Mouse (Mus musculus) heart, embryonic 16.5 days (tissue): ENCODE results near the gene 2310034C09Rik. TPM values are rescaled to one million over a fixed set of nuclear protein-coding genes. Genes with fewer than 3 reads are reported as not detected.
"Not testable (repeated sequence)": the region's sequence is repeated elsewhere in the genome, so short reads cannot be mapped to it uniquely, and the experiment has no call there.

Experiments
- ATAC-seq: fragments of 200-750 bp; cut with Nextera tagmentation; replicated peaks from 2 replicates; pipeline ENCODE4 v1.8.0; 2017; ENCODE audit warnings: moderate number of reproducible peaks; ENCODE audit not compliant: insufficient read depth, low FRiP score; ENCODE audit errors: extremely low read depth
- H3K27ac ChIP-seq: fragments of 300-500 bp; sonication (generic); 2 replicates; pipeline ENCODE4 v1.5.1; 2014; ENCODE audit warnings: mild to moderate bottlenecking, low read length, control low read depth, moderate library complexity
- H3K27me3 ChIP-seq: fragments of 300-500 bp; sonication (generic); 2 replicates; pipeline ENCODE4 v1.6.1; 2014; ENCODE audit warnings: low read length, mixed read lengths; ENCODE audit not compliant: control insufficient read depth, insufficient read depth
- H3K36me3 ChIP-seq: fragments of 300-500 bp; sonication (generic); 2 replicates; pipeline ENCODE4 v1.6.1; 2014; ENCODE audit not compliant: control insufficient read depth, insufficient read depth
- H3K4me1 ChIP-seq: fragments of 300-500 bp; sonication (generic); 2 replicates; pipeline ENCODE4 v1.6.1; 2014; ENCODE audit warnings: low read length, mixed read lengths; ENCODE audit not compliant: control insufficient read depth, insufficient read depth
- H3K4me2 ChIP-seq: fragments of 300-500 bp; sonication (generic); 2 replicates; pipeline ENCODE4 v1.6.1; 2014; ENCODE audit warnings: low read depth, mild to moderate bottlenecking, control low read depth, low read length
- H3K4me3 ChIP-seq: fragments of 300-500 bp; sonication (generic); 2 replicates; pipeline ENCODE4 v1.5.1; 2014; ENCODE audit warnings: mild to moderate bottlenecking, control low read depth, low read length
- H3K9ac ChIP-seq: fragments of 300-500 bp; sonication (generic); 2 replicates; pipeline ENCODE4 v1.6.1; 2014; ENCODE audit warnings: low read length, control low read depth
- H3K9me3 ChIP-seq: fragments of 300-500 bp; sonication (generic); replicated peaks from 2 replicates; pipeline ENCODE4 v1.6.1; 2016; ENCODE audit warnings: low read length; ENCODE audit not compliant: control insufficient read depth
- WGBS: fragments of 180-500 bp; shearing (Covaris S2); extraction: QIAGEN DNeasy Blood & Tissue Kit; methylation state at CpG from one replicate; pipeline ENCODE4 v1.1.7; 2014; 5-methylcytosine and 5-hydroxymethylcytosine counted together
- polyA plus RNA-seq: library from polyadenylated mRNA; unstranded; fragments of >200 nt; fragmentation: Nextera tagmentation; extraction: Ambion mirVana; gene quantifications from 2 replicates; pipeline ENCODE4 v1.2.1, GENCODE M21; 2015

The 2310034C09Rik gene
- polyA plus RNA-seq, 1 experiment from 2014 or later, result 0.14 TPM

DNA sequence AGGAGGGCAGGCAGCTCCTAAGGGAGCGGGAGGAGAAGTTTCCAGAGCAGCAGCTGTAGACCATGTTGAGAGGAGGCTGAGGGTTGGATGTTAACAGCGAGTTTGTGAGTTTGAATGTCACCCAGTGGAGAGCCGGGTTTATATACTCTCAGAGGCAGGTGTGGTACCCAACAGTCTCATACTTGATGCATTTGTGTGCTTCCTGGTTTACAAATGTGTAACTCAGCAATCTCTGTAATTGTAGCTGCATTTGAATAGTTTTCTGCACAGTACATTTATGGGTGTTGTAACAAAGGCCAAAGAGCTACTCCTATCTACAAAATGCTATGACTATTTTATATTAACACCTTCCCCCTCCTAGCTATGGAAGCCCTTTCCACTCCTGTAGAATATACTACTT is 7.1 kb upstream of the 2310034C09Rik start, which contains the start of gene Krtap13:
TSS of gene Krtap13 (minus strand) at position 101 of the 400 bp plus-strand sequence.
- H3K9ac ChIP-seq, H3K4me1 ChIP-seq, H3K27me3 ChIP-seq, H3K27ac ChIP-seq, H3K4me3 ChIP-seq, H3K9me3 ChIP-seq, H3K4me2 ChIP-seq, ATAC-seq, H3K36me3 ChIP-seq: not testable (repeated sequence)
- WGBS, result 71% methylated on average over 3 of the region's 3 CpGs

DNA sequence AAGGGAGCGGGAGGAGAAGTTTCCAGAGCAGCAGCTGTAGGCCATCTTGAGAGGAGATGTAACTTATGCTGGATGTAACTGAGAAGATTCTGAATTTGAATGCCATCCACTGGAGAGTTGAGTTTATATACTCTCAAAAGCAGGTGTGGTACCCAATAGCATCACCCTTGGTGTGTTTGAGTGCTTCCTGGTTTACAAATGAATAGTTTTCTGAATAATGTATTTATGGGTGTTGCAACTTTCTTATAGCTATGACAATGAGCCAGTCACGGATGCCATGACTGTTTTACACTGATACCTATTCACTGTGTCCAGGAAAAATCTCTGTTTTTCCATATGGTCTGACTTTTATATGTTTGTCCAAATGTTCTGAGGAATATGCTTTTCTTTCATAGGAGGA is 15.5 kb downstream of the 2310034C09Rik start, which contains the start of gene 2310057N15Rik:
TSS of gene 2310057N15Rik (minus strand) at position 101 of the 400 bp plus-strand sequence.
- Histone ChIP-seq H3K4me1 (no peaks in the 10 kb centered on the region), H3K4me3 (no peak within 1 kb of the TSS), H3K27ac (no peak within 1 kb of the TSS), H3K4me2 (no peak within 1 kb of the TSS), H3K27me3 (no peaks in the 10 kb centered on the region), H3K9ac (no peak within 1 kb of the TSS), H3K9me3 (no peaks in the 10 kb centered on the region), H3K36me3 (no peaks in the 10 kb centered on the region)
- WGBS, result 75% methylated on average over 2 of the region's 2 CpGs
- no peak for ATAC-seq

DNA sequence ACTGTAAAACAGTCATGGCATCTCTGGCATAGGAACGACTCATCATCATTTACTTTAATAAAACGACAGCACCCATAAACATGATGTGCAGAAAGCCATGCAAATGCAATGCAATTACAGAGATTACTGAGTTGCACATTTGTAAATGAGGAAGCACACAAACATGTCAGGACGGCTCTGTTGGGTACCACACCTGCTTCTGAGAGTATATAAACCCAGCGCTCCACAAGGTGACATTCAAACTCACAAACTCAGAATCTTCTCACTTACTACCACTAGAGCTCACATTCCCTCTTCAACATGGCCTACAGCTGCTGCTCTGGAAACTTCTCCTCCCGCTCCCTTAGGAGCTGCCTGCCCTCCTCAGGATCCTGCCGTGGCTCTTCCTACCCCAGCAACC is 18.9 kb downstream of the 2310034C09Rik start, which contains the start of gene Gm5965:
TSS of gene Gm5965 (plus strand) at position 301 of the 400 bp plus-strand sequence.
- 78% methylated on average over 5 of the region's 6 CpGs for whole genome bisulfite sequencing
- Histone ChIP-seq H3K9me3 (no peaks in the 10 kb centered on the region), H3K27ac (no peak within 1 kb of the TSS), H3K4me1 (no peaks in the 10 kb centered on the region), H3K27me3 (no peaks in the 10 kb centered on the region), H3K4me3 (no peak within 1 kb of the TSS), H3K4me2 (no peak within 1 kb of the TSS), H3K9ac (no peak within 1 kb of the TSS), H3K36me3 (no peaks in the 10 kb centered on the region)
- no peak for ATAC-seq

DNA sequence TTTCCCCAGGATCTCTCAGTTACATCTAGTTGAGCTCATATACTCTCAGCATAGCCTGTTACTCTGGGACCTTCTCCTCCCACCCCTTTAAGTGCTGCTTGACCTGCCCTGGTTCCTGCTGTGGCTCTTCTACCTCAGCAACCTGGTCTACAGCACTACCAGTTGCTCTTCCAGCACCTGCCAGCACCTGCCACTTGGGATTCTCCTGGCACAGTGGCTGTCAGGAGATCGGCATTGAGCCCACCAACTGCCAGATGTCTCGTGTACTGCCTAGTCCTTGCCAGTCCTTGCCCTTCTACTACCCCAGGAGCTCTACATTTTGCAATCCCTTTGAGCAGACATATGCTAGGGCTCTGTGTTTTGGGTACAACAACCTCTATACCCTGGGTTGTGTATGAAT is 28.1 kb downstream of the 2310034C09Rik start:
- ATAC-seq, result no peak
- Histone ChIP-seq H3K27me3 (no peaks in the 10 kb centered on the region), H3K4me2 (no peak overlapping the region)

More for the DNA sequence above, 28.1 kb downstream of the 2310034C09Rik start:
- Histone ChIP-seq H3K27ac (no peak overlapping the region), H3K36me3 (no peaks in the 10 kb centered on the region), H3K4me3 (no peak overlapping the region), H3K9ac (no peak overlapping the region), H3K9me3 (peaks cover 4% of the 10 kb centered on the region; the same call in 1 of the 2 replicates), H3K4me1 (no peaks in the 10 kb centered on the region)
- WGBS, result 78% methylated on average over 2 of the region's 2 CpGs

Other genes with a start within 250 kb of the 2310034C09Rik start
- gene Cldn8, start 195.7 kb upstream of the 2310034C09Rik start, polyA plus RNA-seq, result 1.1 and 1.2 TPM in 2 replicates
- gene Krtap24-1, start 146.6 kb upstream of the 2310034C09Rik start, polyA plus RNA-seq, result not detected in 2 replicates
- gene 2310079G19Rik, start 131.2 kb upstream of the 2310034C09Rik start, polyA plus RNA-seq, result not detected in 2 replicates
- not detected in 2 replicates for gene Krtap26-1, start 111.1 kb upstream of the 2310034C09Rik start, polyA plus RNA-seq
- gene Krtap27-1, start 87.2 kb upstream of the 2310034C09Rik start, polyA plus RNA-seq, result not detected in 2 replicates
- not detected in 2 replicates for gene 2310061N02Rik, start 50.9 kb upstream of the 2310034C09Rik start, polyA plus RNA-seq
- gene Krtap13-1, start 30.0 kb upstream of the 2310034C09Rik start, polyA plus RNA-seq, result not detected in 2 replicates
- 0.22 TPM in 1 of 2 replicates, not detected in the other for gene Krtap13, start 7.2 kb upstream of the 2310034C09Rik start, polyA plus RNA-seq
- not detected in 2 replicates for gene 2310057N15Rik, start 15.4 kb downstream of the 2310034C09Rik start, polyA plus RNA-seq
- gene Gm5965, start 19.0 kb downstream of the 2310034C09Rik start, polyA plus RNA-seq, result not detected in 2 replicates
- gene Gm20741, start 53.4 kb downstream of the 2310034C09Rik start, polyA plus RNA-seq, result not detected in 2 replicates
- gene Krtap15, start 61.4 kb downstream of the 2310034C09Rik start, polyA plus RNA-seq, result not detected in 2 replicates
- not detected in 2 replicates for gene Krtap14, start 67.3 kb downstream of the 2310034C09Rik start, polyA plus RNA-seq
- gene Krtap19-1, start 110.6 kb downstream of the 2310034C09Rik start, polyA plus RNA-seq, result not detected in 2 replicates
- not detected in 2 replicates for gene Krtap19-2, start 115.4 kb downstream of the 2310034C09Rik start, polyA plus RNA-seq
- gene Krtap19-3, start 119.2 kb downstream of the 2310034C09Rik start, polyA plus RNA-seq, result not detected in 2 replicates
- not detected in 2 replicates for gene Krtap19-4, start 126.2 kb downstream of the 2310034C09Rik start, polyA plus RNA-seq
- not detected in 2 replicates for gene Krtap19-5, start 137.6 kb downstream of the 2310034C09Rik start, polyA plus RNA-seq
- not detected in 2 replicates for gene Krtap19-9b, start 173.4 kb downstream of the 2310034C09Rik start, polyA plus RNA-seq
- not detected in 2 replicates for gene Krtap16-3, start 204.0 kb downstream of the 2310034C09Rik start, polyA plus RNA-seq